Mouse (Mus musculus): ENCODE data around the gene Atp6v0b.
A peak's percentile ranks its signal among the peaks of the same experiment; 100 is the strongest.

The Atp6v0b gene

GRCm38 (mm10) chr4:117887133-117887532 lies at the start of gene Atp6v0b:
TSS of gene Atp6v0b (minus strand) at chr4:117887333.
- peak; percentile 95 for DNase-seq (ENCODE audit: low spot score)

GRCm38 (mm10) chr4:117934081-117934480 lies 46.9 kb upstream of the Atp6v0b start:
- no peak for DNase-seq (ENCODE audit: low spot score)

GRCm38 (mm10) chr4:117933248-117933647 lies 46.1 kb upstream of the Atp6v0b start:
- DNase-seq (ENCODE audit: low spot score), result no peak

GRCm38 (mm10) chr4:117929391-117929881 lies 42.3 kb upstream of the Atp6v0b start, which contains the start of gene Artn:
TSS of gene Artn (minus strand) at chr4:117929763.
- DNase-seq (ENCODE audit: low spot score), result peak; percentile 57

- no peak for DNase-seq (ENCODE audit: low spot score)
Measured at GRCm38 (mm10) chr4:117928699-117929241, 41.6 kb upstream of the Atp6v0b start.

- DNase-seq (ENCODE audit: low spot score), result peak; percentile 58
Measured at GRCm38 (mm10) chr4:117928234-117928633, 41.1 kb upstream of the Atp6v0b start.

- peak; percentile 64 for DNase-seq (ENCODE audit: low spot score)
Measured at GRCm38 (mm10) chr4:117926545-117927482, 39.7 kb upstream of the Atp6v0b start.

- DNase-seq (ENCODE audit: low spot score), result no peak
Measured at GRCm38 (mm10) chr4:117924916-117925315, 37.8 kb upstream of the Atp6v0b start.

- DNase-seq (ENCODE audit: low spot score), result no peak
Measured at GRCm38 (mm10) chr4:117923450-117923849, 36.3 kb upstream of the Atp6v0b start.

GRCm38 (mm10) chr4:117921358-117921757 lies 34.2 kb upstream of the Atp6v0b start:
- no peak for DNase-seq (ENCODE audit: low spot score)

GRCm38 (mm10) chr4:117918762-117919161 lies 31.6 kb upstream of the Atp6v0b start:
- DNase-seq (ENCODE audit: low spot score), result no peak

GRCm38 (mm10) chr4:117918261-117918660 lies 31.1 kb upstream of the Atp6v0b start:
- DNase-seq (ENCODE audit: low spot score), result no peak

GRCm38 (mm10) chr4:117917847-117918246 lies 30.7 kb upstream of the Atp6v0b start:
- no peak for DNase-seq (ENCODE audit: low spot score)

GRCm38 (mm10) chr4:117917402-117917801 lies 30.3 kb upstream of the Atp6v0b start:
- DNase-seq (ENCODE audit: low spot score), result no peak

- no peak for DNase-seq (ENCODE audit: low spot score)
Measured at GRCm38 (mm10) chr4:117916386-117916785, 29.3 kb upstream of the Atp6v0b start.

GRCm38 (mm10) chr4:117915489-117916105 lies 28.5 kb upstream of the Atp6v0b start:
- no peak for DNase-seq (ENCODE audit: low spot score)

GRCm38 (mm10) chr4:117914591-117915442 lies 27.7 kb upstream of the Atp6v0b start, which contains the start of gene Ipo13:
TSS of gene Ipo13 (minus strand) at chr4:117914999.
- DNase-seq (ENCODE audit: low spot score), result peak; percentile 94

GRCm38 (mm10) chr4:117914031-117914430 lies 26.9 kb upstream of the Atp6v0b start:
- no peak for DNase-seq (ENCODE audit: low spot score)

GRCm38 (mm10) chr4:117913421-117913820 lies 26.3 kb upstream of the Atp6v0b start:
- DNase-seq (ENCODE audit: low spot score), result no peak

- no peak for DNase-seq (ENCODE audit: low spot score)
Measured at GRCm38 (mm10) chr4:117912685-117913273, 25.6 kb upstream of the Atp6v0b start.

- DNase-seq (ENCODE audit: low spot score), result no peak
Measured at GRCm38 (mm10) chr4:117912131-117912561, 25.0 kb upstream of the Atp6v0b start.
